Mouse (Mus musculus) gastrocnemius, adult 8-10 months (tissue): Measurements from ENCODE around the gene Timm29. TPM values are rescaled to one million over a fixed set of nuclear protein-coding genes. Genes with fewer than 3 reads are reported as not detected.

Source experiments
- DNase-seq, 2 experiments: peaks; one replicate each; pipeline ENCODE4 v3.0.0; 2022; ENCODE audit warnings: low spot score in 2 of 2
- microRNA-seq: library from miRNA; unstranded; fragments of <30 nt; microRNA quantifications from one replicate; pipeline ENCODE4 v1.2.0, GENCODE M21; 2022
- total RNA-seq, 4 experiments: library from RNA; stranded (reverse); gene quantifications; 2 replicates each; pipeline ENCODE4 v1.2.4; 2022

Timm29 gene
- total RNA-seq, 4 experiments from 2014 or later = 48.2 to 52.3 (median 51.3) TPM

DNA sequence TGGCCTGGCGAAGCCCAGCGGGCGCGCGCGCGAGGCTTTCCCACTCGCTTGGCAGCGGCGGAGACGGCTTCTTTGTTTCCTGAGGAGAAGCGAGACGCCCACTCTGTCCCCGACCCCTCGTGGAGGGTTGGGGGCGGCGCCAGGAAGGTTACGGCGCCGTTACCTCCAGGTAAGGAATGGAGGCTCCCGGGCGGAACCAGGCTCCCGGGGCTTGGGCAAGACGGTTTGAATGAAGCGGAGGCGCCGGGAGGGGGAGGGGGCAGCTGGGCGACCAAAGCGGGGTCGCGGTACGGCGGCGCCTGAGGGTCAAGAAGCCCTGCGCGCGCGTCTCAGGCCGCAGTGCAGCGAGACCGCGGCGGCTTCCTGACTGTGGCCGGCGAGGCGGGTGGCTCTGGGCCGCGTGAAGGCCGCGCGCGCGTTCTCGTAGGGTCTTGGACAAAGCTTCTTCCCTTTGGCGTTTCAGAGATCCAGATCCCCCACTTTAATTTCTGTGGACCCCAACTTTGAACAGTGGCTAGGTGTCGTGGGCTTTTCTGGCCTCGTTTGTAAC lies 23.8 kb downstream of the Timm29 start:
- DNase-seq = peak; percentile 82 to 84

DNA sequence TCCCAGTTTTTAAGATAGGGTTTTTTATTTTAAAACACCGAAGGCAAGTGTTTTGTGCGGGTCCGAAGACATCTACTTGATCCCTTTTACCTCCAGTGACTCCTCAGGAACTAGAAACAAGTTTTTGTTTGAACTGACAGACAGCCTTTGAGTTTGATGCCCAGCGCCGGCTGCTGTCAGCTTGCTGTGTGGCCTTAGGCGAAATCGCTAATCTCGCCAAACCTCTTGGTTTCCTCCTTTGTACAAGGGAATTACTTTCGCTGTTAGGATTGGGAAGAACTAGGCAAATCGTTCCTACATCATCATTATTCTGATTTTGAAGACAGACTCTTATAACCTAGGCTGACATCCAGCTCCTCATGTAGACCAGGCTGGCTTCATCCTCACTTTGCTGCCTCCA lies 24.5 kb downstream of the Timm29 start:
- DNase-seq = no peak

DNA sequence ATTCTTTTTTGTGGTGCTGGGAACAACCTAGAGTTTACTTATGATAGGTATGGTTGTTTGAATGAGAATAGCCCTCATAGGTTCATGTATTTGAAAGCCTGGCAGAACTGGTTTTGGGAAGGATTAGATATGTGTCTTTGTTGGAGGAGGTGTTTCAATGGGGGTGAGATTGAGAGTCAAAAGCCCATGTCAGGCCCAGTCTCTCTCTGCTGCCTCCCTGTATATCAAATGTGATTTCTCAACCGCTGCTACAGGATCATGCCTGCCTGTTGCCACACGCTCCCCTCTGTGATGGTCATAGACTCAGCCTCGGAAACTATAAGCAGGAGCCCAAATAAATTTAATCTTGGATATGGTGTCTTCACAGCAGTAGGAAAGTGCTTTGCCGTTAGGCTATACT lies 27.7 kb downstream of the Timm29 start:
- no peak for DNase-seq

DNA sequence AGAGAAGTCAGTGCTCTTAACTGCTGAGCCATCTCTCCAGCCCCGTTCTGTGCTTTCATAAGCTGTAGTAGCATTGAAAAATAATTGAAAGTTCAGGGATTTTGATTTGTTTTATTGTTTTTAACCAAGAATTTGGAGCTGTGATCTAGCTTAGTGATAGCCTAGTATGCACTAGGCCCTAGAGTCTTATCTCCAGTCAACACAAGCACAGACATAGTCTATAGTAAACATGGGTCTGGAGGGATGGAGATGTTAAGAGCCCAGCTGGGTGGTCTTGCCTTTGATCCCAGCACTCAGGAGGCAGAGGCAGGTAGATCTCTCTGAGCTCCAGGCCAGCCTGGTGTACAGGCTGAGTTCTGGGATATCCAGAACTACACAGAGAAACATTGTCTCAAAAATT lies 30.2 kb downstream of the Timm29 start:
- DNase-seq = no peak

DNA sequence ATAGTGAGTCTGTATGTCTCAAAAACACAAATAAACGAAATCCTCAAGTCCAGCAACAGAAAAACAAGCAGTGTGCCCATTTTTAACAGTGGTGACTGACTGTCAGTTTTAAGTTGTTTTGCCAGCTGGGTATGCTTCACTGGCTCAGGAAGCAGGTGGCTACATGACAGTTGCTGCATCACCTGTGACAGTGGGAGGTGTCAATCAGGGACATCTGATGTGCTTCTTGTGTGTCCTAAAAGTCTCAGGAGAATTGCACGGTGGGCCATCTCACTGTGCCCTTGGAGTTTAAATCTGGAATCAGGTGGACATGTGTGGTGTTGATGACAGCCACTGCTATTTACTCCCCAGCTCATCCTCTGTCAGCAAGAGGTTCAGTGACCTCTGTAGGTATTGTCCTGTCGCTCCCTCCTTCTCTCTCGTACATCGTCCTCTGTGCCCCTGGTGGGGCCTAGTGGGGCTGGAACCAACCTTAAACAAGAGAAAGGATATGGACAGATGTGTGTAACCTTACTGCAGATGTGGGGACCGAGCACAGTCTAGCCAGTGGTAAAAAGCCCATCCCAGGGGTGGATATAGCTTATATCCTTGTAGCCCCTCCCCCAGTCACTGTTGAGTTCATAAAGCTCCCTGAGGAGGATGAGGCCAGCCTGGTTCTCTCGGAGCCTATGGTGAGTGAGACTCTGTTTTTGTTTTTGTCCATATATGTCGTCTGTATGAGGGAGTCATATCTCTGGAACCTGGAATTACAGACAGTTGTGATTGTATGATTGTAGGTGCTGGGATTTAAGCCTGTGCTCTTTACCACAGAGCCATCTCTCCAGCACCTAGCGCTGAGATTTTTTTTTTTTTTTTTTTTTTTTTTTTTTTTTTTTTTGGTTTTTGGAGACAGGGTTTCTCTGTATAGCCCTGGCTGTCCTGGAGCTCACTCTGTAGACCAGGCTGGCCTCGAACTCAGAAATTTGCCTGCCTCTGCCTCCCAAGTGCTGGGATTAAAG lies 33.1 kb downstream of the Timm29 start:
- DNase-seq = no peak

DNA sequence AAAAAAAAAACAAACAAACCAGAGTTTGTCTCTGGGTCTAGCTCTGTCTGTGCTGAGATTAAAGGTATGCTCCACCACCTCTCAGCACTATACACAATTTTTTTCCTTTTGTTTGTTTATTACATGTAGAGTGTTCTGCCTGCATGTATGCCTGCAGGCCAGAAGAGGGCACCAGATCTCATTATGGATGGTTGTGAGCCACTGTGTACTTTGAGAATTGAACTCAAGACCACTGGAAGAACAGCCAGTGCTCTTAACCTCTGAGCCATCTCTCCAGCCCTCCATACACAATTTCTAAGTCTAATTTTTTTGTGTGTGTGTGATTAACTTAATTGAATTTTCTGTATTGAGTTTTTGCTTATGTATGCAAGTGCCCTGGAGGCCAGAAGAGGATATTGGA lies 34.0 kb downstream of the Timm29 start:
- no peak for DNase-seq

DNA sequence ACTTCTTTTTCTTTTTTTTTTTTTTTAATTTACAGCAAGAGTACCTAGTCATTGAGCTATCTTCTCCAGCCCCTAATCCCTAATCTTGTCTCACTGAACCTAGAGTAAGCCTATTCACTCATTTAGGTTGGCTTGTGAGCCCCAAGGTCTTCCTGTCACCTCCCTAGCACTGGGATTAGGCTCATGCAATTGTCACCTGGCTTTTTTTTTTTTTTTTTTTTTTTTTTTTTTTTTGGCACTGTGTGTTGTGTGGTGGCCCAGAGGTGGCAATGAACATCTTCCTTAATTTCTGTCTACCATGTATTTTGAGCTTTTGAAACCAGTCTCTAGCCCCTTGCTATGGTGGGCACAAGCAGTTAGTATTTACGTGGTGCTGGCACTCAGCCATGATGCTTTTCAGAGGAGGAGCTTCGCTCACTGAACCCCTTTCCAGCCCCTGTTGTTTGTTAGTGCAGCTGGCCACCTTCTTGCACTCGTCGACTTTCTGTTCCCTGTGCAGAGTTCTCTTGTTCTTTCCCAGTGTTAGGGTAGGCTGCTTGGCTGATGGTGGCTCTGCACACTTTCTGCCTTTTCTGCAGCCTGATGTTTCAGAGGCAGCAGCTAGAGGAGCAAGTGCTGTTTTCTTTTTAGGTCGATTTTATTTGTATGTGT lies 34.7 kb downstream of the Timm29 start:
- no peak for DNase-seq

DNA sequence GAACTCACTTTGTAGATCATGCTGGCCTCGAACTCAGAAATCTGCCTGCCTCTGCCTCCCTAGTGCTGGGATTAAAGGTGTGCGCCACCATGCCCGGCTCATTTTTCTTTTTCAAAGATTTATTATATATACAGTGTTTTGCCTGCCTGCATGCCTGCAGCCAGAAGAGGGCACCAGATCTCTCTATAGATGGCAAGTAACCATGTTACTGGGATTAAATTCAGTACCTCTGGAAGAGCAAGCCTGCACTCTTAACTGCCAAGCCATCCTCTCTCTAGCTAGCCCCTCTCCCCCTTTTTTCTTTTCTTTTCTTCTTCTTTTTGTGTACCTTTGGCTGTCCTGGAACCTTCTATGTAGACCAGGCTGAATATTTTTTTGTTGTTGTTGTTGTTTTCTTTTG lies 38.2 kb downstream of the Timm29 start:
- DNase-seq = peak; percentile 24 to 35

DNA sequence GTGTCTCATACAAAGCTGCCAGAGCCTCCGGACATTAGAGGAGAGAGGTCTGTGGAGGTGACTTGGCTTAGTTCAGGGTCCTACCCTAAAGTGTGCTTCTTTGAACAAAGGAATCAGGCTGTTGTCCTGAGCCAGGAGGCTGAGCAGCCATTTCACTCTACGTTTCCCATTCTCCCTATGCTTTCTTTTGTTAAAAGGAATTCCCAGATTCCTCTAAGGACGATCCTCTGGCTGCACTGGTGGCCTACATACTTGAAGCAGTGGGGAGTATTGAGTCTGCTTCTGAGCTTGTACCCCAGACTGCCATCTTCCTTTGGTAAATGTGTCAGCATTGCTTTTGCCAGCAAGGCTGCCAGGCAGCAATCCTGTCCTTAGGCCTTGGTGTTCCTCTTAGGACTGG lies 40.6 kb downstream of the Timm29 start:
- DNase-seq = no peak

DNA sequence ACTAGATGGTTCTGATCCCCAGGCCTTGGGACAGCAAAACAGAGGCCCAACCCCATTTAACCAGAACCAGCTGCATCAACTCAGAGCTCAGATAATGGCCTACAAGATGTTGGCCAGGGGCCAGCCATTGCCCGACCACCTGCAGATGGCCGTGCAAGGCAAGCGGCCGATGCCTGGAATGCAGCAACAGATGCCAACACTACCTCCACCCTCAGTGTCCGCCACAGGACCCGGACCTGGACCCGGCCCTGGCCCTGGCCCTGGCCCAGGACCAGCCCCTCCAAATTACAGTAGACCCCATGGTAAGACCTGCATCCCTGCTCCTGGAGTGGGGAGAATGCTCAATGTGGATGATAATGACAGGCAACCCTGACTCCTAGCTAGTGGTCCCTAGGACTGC lies 43.1 kb downstream of the Timm29 start:
- no peak for DNase-seq

DNA sequence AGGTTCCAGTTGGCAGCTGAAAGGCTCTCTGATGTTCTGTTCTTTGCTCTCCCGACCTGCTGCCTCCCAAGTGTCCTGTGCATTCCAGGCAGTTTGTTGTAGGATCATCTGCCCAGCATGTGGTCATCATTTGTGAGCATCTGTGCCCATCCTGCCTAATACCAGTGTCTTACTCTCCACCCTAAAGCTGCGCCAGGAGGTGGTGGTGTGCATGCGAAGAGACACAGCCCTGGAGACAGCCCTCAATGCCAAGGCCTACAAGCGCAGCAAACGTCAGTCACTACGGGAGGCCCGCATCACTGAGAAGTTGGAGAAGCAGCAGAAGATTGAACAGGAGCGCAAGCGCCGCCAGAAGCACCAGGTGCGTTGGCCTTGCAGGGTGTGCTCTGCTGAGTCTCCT lies 46.5 kb downstream of the Timm29 start:
- DNase-seq = no peak

Small RNA genes lying within 50 kb of the gene (microRNA-seq; reads per million reads assigned to microRNA genes)
- gene Mir1946b = not detected

Other genes with a start within 250 kb of the Timm29 start
- 10 to 100 TPM; 15.8 to 20.6 (median 18.9) TPM for gene Ilf3, start 224.9 kb upstream of the Timm29 start, total RNA-seq
- 1 to 10 TPM; 5.8 to 8.0 (median 6.2) TPM for gene Qtrt1, start 180.9 kb upstream of the Timm29 start, total RNA-seq
- gene Dnm2, start 167.8 kb upstream of the Timm29 start, total RNA-seq = 10 to 100 TPM; 29.3 to 39.1 (median 30.8) TPM
- gene Tmed1, start 82.5 kb upstream of the Timm29 start, total RNA-seq = 10 to 100 TPM; 30.2 to 35.8 (median 33.3) TPM
- gene AB124611, start 66.5 kb upstream of the Timm29 start, total RNA-seq = under 1 TPM in 3 of 4 experiments, not detected in 1; 0.22 to 0.58 (median 0.48) TPM
- gene Carm1, start 45.8 kb upstream of the Timm29 start, total RNA-seq = 10 to 100 TPM; 52.5 to 65.9 (median 55.2) TPM
- gene Yipf2, start 106 bp downstream of the Timm29 start, total RNA-seq = 1 to 10 TPM; 6.2 to 6.7 (median 6.5) TPM
- gene Smarca4, start 23.4 kb downstream of the Timm29 start, total RNA-seq = 10 to 100 TPM; 37.3 to 40.9 (median 38.5) TPM
- gene Ldlr, start 130.8 kb downstream of the Timm29 start, total RNA-seq = 1 to 10 TPM; 2.9 to 3.6 (median 3.2) TPM
- gene Spc24, start 167.6 kb downstream of the Timm29 start, total RNA-seq = 1 to 10 TPM; 1.5 to 3.3 (median 1.7) TPM
- 10 to 100 TPM; 13.0 to 15.2 (median 14.2) TPM for gene Kank2, start 206.0 kb downstream of the Timm29 start, total RNA-seq
- gene Angptl8, start 242.8 kb downstream of the Timm29 start, total RNA-seq = not detected